Mouse (Mus musculus) spleen, postnatal 14 days (tissue): ENCODE data around the gene AI481877.

Experiments used
- DNase-seq, 2 experiments: peaks; one replicate each; pipeline ENCODE4 v3.0.0; 2021 to 2022; ENCODE audit warnings: low spot score in 2 of 2

AI481877 gene

GRCm38 (mm10) chr4:59034918-59035785 lies 103.6 kb downstream of the AI481877 start, which contains the start of gene Gng10:
Gene Gng10, plus strand, starts transcription at chr4:59035088.
- peak; percentile 45 to 60 for DNase-seq

GRCm38 (mm10) chr4:59034325-59034917 lies 104.4 kb downstream of the AI481877 start:
- DNase-seq = no peak

GRCm38 (mm10) chr4:59016922-59017321 lies 121.9 kb downstream of the AI481877 start:
- no peak for DNase-seq

- no peak for DNase-seq
Measured at GRCm38 (mm10) chr4:59015181-59015580, 123.6 kb downstream of the AI481877 start.

GRCm38 (mm10) chr4:59011446-59011845 lies 127.3 kb downstream of the AI481877 start:
- DNase-seq = no peak

- DNase-seq = no peak
Measured at GRCm38 (mm10) chr4:59009696-59010095, 129.1 kb downstream of the AI481877 start.

GRCm38 (mm10) chr4:59009186-59009585 lies 129.6 kb downstream of the AI481877 start:
- no peak for DNase-seq

- DNase-seq = no peak
Measured at GRCm38 (mm10) chr4:59007974-59008373, 130.8 kb downstream of the AI481877 start.

- DNase-seq = no peak
Measured at GRCm38 (mm10) chr4:59007016-59007415, 131.8 kb downstream of the AI481877 start.

- no peak for DNase-seq
Measured at GRCm38 (mm10) chr4:59006211-59006610, 132.6 kb downstream of the AI481877 start.

GRCm38 (mm10) chr4:59003806-59004200 lies 135.0 kb downstream of the AI481877 start:
- no peak for DNase-seq

GRCm38 (mm10) chr4:59002948-59003805 lies 135.6 kb downstream of the AI481877 start, which contains the start of gene Gm20503:
Gene Gm20503, plus strand, starts transcription at chr4:59003210.
- peak; percentile 85 to 89 for DNase-seq

GRCm38 (mm10) chr4:59000614-59001013 lies 138.2 kb downstream of the AI481877 start:
- DNase-seq = peak; percentile 21 to 49

GRCm38 (mm10) chr4:58999686-59000085 lies 139.1 kb downstream of the AI481877 start:
- DNase-seq = peak; percentile 41 to 69

- no peak for DNase-seq
Measured at GRCm38 (mm10) chr4:58998688-58999087, 140.1 kb downstream of the AI481877 start.

GRCm38 (mm10) chr4:58997081-58997480 lies 141.7 kb downstream of the AI481877 start:
- no peak for DNase-seq

- no peak for DNase-seq
Measured at GRCm38 (mm10) chr4:58995251-58995693, 143.5 kb downstream of the AI481877 start.

GRCm38 (mm10) chr4:58994762-58995161 lies 144.0 kb downstream of the AI481877 start, which contains the start of gene Dnajc25:
Gene Dnajc25, plus strand, starts transcription at chr4:58995062.
- no peak for DNase-seq
